Mouse (Mus musculus): ENCODE data around the gene Inip. TPM values are rescaled to one million over a fixed set of nuclear protein-coding genes. Genes with fewer than 3 reads are reported as not detected.

The Inip gene
- polyA plus RNA-seq, 1 experiment from 2014 or later, result 53.5 TPM

DNA sequence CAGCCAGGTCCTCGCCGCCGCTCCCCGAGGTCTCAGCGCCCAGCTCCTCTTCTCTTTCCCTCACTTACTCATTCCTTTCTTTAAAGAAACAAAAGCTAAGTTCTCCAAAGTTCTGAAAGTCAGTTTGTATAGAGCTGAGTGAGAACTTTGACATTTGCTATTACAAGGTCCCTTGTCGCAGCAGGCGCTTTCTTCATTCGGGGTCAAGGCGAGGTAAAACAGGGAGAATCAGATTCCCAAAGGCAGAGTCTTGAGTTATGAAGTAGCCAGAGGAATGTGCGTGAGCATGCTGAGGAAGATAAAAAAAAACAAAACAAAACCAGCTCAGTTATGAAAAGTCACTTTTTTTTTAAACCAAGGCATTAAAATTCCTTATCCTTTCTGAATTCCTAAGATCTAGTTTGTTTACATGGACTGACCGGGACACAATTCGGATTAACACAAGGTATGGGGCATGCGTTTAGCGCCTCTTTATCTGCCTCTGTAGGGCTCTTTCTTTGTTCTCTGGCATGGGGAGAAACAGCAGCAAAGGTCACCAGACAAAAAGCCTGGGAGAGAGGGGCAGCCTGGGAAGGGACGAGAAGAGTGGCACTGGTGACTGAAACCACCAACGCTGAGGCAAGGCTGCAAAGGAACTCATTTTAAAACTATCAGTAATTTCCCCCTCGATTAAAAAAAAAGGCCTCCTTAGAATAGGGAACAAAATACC lies 29.1 kb downstream of the Inip start:
- Histone ChIP-seq H3K9ac (replicated peaks; ENCODE audit: low read depth, low read length) (no peak overlapping the region), H3K36me3 (ENCODE audit: control insufficient read depth, insufficient read depth, low read length) (peaks cover 24% of the 10 kb centered on the region), H3K27ac (ENCODE audit: low read depth, low read length) (no peak overlapping the region), H3K4me2 (ENCODE audit: low read depth, low read length) (no peak overlapping the region), H3K9me3 (ENCODE audit: control insufficient read depth, low read length) (no peaks in the 10 kb centered on the region), H3K27me3 (ENCODE audit: control insufficient read depth, insufficient read depth, low read length) (no peaks in the 10 kb centered on the region), H3K4me3 (ENCODE audit: low read depth, low read length) (no peak overlapping the region), H3K4me1 (ENCODE audit: control insufficient read depth, insufficient read depth, low read length) (0 out of 2 replicates have a peak, but pooled peaks cover 4% of the 10 kb centered on the region)
- ATAC-seq (ENCODE audit: low read depth), result no peak
- WGBS, result 35% methylated on average over 17 of the region's 17 CpGs

DNA sequence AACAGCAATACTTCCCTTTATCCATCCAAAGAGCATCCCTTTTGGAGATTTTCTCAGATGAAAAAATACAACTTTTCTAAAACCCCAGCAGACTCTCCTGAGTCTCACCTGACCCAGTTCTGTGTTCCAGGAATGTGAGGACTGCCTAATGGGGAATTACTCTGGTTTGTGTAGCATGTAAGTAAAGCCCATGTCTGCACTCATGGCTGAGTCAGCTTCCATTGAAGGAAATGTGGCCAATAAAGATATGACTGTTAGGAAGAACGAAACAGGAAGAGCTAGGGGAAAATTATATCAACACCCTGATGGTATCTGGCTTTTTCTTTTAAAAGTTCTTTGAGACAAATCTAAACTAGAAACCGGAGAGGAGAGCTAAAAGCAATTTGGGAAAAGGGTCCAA lies 33.7 kb downstream of the Inip start:
- 93% methylated on average over 2 of the region's 2 CpGs for WGBS
- ATAC-seq (ENCODE audit: low read depth), result no peak
- peaks cover 17% of the 10 kb centered on the region for H3K36me3 ChIP-seq (ENCODE audit: control insufficient read depth, insufficient read depth, low read length)
- no peak overlapping the region for H3K4me2 ChIP-seq (ENCODE audit: low read depth, low read length)
- H3K4me3 ChIP-seq (ENCODE audit: low read depth, low read length), result no peak overlapping the region
- H3K27ac ChIP-seq (ENCODE audit: low read depth, low read length), result no peak overlapping the region
- H3K9me3 ChIP-seq (ENCODE audit: control insufficient read depth, low read length), result no peaks in the 10 kb centered on the region
- peaks cover 11% of the 10 kb centered on the region; the same call in 1 of the 2 replicates for H3K4me1 ChIP-seq (ENCODE audit: control insufficient read depth, insufficient read depth, low read length)
- no peak overlapping the region for H3K9ac ChIP-seq (replicated peaks; ENCODE audit: low read depth, low read length)
- no peaks in the 10 kb centered on the region for H3K27me3 ChIP-seq (ENCODE audit: control insufficient read depth, insufficient read depth, low read length)

GRCm38 (mm10) chr4:59765385-59766005 lies 35.9 kb downstream of the Inip start:
- H3K27me3 ChIP-seq (ENCODE audit: control insufficient read depth, insufficient read depth, low read length), result no peaks in the 10 kb centered on the region
- H3K4me1 ChIP-seq (ENCODE audit: control insufficient read depth, insufficient read depth, low read length), result peaks cover 7% of the 10 kb centered on the region; the same call in 1 of the 2 replicates
- no peak overlapping the region for H3K9ac ChIP-seq (replicated peaks; ENCODE audit: low read depth, low read length)
- H3K4me2 ChIP-seq (ENCODE audit: low read depth, low read length), result no peak overlapping the region
- no peaks in the 10 kb centered on the region for H3K9me3 ChIP-seq (ENCODE audit: control insufficient read depth, low read length)
- peak overlapping the region; percentile 52 for H3K27ac ChIP-seq (ENCODE audit: low read depth, low read length)
- peak; percentile 62 for ATAC-seq (ENCODE audit: low read depth)
- H3K4me3 ChIP-seq (ENCODE audit: low read depth, low read length), result no peak overlapping the region
- 8% methylated on average over 7 of the region's 7 CpGs for WGBS
- peaks cover under 1% of the 10 kb centered on the region for H3K36me3 ChIP-seq (ENCODE audit: control insufficient read depth, insufficient read depth, low read length)

DNA sequence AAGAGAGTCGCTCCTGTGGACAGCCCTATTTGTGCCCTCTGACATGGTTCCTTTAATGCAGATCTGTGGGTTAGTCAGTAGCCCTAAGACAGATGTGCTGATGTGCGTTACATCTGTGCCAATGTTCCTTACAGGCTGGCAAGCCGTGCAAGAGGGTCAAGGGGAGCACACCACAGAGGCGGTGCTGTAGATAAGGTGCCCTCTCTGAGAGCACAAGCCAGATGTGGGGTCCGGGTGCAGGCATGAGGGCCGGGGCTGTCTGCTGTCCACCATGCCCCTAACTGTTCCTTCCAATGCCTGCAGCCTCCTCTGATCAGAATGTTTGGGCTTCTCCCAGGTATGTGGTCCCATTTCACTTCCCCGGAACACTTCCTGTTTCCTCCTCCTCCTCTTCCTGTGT lies 36.4 kb downstream of the Inip start:
- Histone ChIP-seq H3K4me2 (ENCODE audit: low read depth, low read length) (no peak overlapping the region), H3K36me3 (ENCODE audit: control insufficient read depth, insufficient read depth, low read length) (no peaks in the 10 kb centered on the region), H3K4me1 (ENCODE audit: control insufficient read depth, insufficient read depth, low read length) (peaks cover 7% of the 10 kb centered on the region; the same call in 1 of the 2 replicates), H3K27ac (ENCODE audit: low read depth, low read length) (peak overlapping the region; percentile 52; the same call in 1 of the 2 replicates), H3K27me3 (ENCODE audit: control insufficient read depth, insufficient read depth, low read length) (no peaks in the 10 kb centered on the region), H3K4me3 (ENCODE audit: low read depth, low read length) (no peak overlapping the region), H3K9ac (replicated peaks; ENCODE audit: low read depth, low read length) (no peak overlapping the region), H3K9me3 (ENCODE audit: control insufficient read depth, low read length) (no peaks in the 10 kb centered on the region)
- ATAC-seq (ENCODE audit: low read depth), result peak; percentile 25; the same call in 1 of the 2 replicates
- WGBS, result 72% methylated on average over 7 of the region's 7 CpGs

DNA sequence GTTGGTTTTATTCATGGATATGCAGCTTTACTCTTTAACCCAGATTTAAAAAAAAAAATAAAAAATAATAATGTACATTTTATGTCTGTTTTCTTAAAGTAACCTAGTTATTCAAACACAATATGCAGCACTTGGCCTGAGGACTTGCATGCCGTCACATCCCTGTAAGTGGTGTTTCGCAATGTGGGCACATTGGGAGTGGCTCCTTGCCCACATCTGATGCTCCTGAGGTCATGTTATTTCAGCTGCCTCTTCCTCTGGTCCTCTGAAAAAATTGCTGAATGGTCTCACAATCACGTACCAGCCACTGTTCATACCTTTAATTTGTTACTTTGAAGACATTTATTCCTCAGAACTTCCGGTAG lies 40.0 kb downstream of the Inip start:
- Histone ChIP-seq H3K4me2 (ENCODE audit: low read depth, low read length) (no peak overlapping the region), H3K9ac (replicated peaks; ENCODE audit: low read depth, low read length) (no peak overlapping the region), H3K27me3 (ENCODE audit: control insufficient read depth, insufficient read depth, low read length) (no peaks in the 10 kb centered on the region), H3K4me3 (ENCODE audit: low read depth, low read length) (no peak overlapping the region), H3K4me1 (ENCODE audit: control insufficient read depth, insufficient read depth, low read length) (peaks cover 7% of the 10 kb centered on the region; the same call in 1 of the 2 replicates), H3K9me3 (ENCODE audit: control insufficient read depth, low read length) (no peaks in the 10 kb centered on the region), H3K27ac (ENCODE audit: low read depth, low read length) (no peak overlapping the region), H3K36me3 (ENCODE audit: control insufficient read depth, insufficient read depth, low read length) (no peaks in the 10 kb centered on the region)
- WGBS, result 81% methylated on average over 4 of the region's 4 CpGs
- ATAC-seq (ENCODE audit: low read depth), result no peak

- 52% methylated on average over 10 of the region's 10 CpGs for WGBS
- Histone ChIP-seq H3K36me3 (ENCODE audit: control insufficient read depth, insufficient read depth, low read length) (no peaks in the 10 kb centered on the region), H3K9ac (replicated peaks; ENCODE audit: low read depth, low read length) (no peak overlapping the region), H3K9me3 (ENCODE audit: control insufficient read depth, low read length) (no peaks in the 10 kb centered on the region), H3K27me3 (ENCODE audit: control insufficient read depth, insufficient read depth, low read length) (no peaks in the 10 kb centered on the region), H3K27ac (ENCODE audit: low read depth, low read length) (no peak overlapping the region), H3K4me3 (ENCODE audit: low read depth, low read length) (no peak overlapping the region), H3K4me2 (ENCODE audit: low read depth, low read length) (no peak overlapping the region), H3K4me1 (ENCODE audit: control insufficient read depth, insufficient read depth, low read length) (peaks cover 4% of the 10 kb centered on the region; the same call in 1 of the 2 replicates)
- ATAC-seq (ENCODE audit: low read depth), result no peak
Observed at GRCm38 (mm10) chr4:59760636-59761364, 40.6 kb downstream of the Inip start.

DNA sequence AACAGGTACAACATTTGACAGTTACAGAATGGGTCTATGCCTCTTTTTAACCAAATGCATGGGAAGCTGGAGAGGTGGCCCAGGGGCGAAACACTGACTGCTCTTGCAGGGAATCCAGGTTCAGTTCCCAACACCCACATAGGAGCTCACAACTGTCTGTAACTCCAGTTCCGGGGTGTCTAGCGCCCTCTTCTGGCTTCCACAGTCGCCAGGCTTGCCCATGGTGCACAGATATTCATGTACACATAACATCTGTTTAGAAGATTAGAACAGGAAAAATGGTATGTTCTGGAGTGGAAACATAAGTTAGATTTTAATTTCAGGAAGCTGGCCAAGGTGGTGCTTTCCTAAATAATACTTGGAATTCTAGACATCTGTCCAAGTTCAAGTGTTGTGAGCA lies 41.4 kb downstream of the Inip start:
- Histone ChIP-seq H3K9me3 (ENCODE audit: control insufficient read depth, low read length) (no peaks in the 10 kb centered on the region), H3K27ac (ENCODE audit: low read depth, low read length) (no peak overlapping the region), H3K36me3 (ENCODE audit: control insufficient read depth, insufficient read depth, low read length) (no peaks in the 10 kb centered on the region), H3K4me1 (ENCODE audit: control insufficient read depth, insufficient read depth, low read length) (no peaks in the 10 kb centered on the region), H3K27me3 (ENCODE audit: control insufficient read depth, insufficient read depth, low read length) (no peaks in the 10 kb centered on the region), H3K9ac (replicated peaks; ENCODE audit: low read depth, low read length) (no peak overlapping the region), H3K4me2 (ENCODE audit: low read depth, low read length) (no peak overlapping the region), H3K4me3 (ENCODE audit: low read depth, low read length) (no peak overlapping the region)
- WGBS, result 75% methylated on average over 4 of the region's 4 CpGs
- ATAC-seq (ENCODE audit: low read depth), result no peak

DNA sequence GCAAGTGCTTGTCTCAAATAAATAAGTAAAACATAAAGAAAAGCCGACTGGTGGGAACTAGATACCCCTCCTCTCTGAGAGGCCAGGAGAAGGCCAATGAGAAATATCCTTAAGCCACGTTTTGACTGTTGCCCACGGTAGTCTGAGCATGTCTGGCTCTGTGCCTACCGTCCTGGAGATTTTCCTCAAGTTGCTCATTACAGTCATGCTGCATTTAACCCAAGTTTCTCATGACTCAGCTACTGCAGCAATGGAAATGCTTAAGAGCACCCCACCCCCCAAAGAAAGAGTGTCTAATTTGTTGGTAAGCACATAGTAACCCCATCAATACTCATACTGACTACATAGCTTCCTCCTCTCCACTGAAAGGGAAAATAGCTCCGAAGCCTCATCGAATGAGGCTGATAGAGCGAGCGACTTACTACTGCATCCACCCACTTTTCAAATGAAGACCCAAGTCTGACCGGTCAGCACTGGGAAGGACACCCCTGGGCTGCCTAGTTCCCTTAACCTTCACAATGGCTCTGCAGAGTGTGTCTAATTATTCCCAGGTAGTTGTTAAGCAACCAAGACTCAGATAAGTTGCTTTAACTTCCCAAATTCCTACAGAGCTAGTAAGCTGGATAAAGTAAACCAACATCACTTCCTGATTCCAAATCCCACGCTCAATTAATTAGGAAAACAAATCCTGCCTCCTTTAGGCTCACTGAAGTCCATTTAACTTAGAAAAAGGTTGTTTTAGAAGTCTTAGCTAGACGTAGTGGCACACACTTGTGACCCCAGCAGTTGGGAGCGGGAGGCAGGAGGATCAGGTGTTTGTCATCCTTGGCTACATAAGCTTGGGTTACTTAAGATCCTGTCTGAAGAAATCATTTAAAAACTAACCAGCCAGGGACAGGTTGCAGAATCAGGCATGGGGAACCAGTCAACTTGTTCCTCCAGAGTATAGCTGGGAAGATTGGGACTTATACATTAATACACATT lies 43.6 kb downstream of the Inip start:
- WGBS, result 80% methylated on average over 12 of the region's 12 CpGs
- Histone ChIP-seq H3K9ac (replicated peaks; ENCODE audit: low read depth, low read length) (no peak overlapping the region), H3K9me3 (ENCODE audit: control insufficient read depth, low read length) (no peaks in the 10 kb centered on the region), H3K36me3 (ENCODE audit: control insufficient read depth, insufficient read depth, low read length) (peaks cover 2% of the 10 kb centered on the region; the same call in 1 of the 2 replicates), H3K4me3 (ENCODE audit: low read depth, low read length) (no peak overlapping the region), H3K27ac (ENCODE audit: low read depth, low read length) (no peak overlapping the region), H3K4me1 (ENCODE audit: control insufficient read depth, insufficient read depth, low read length) (no peaks in the 10 kb centered on the region), H3K4me2 (ENCODE audit: low read depth, low read length) (no peak overlapping the region), H3K27me3 (ENCODE audit: control insufficient read depth, insufficient read depth, low read length) (no peaks in the 10 kb centered on the region)
- ATAC-seq (ENCODE audit: low read depth), result peak; percentile 16; the same call in 1 of the 2 replicates

All from neural tube, embryonic 14.5 days (tissue).